Mouse (Mus musculus) liver, embryonic 14.5 days (tissue): ENCODE results near the gene Sumf1.

Experiments used
- CTCF ChIP-seq: IDR thresholded peaks from 2 replicates; pipeline ENCODE4 v1.5.1; 2016; ENCODE audit warnings: antibody characterized with exemption, low read depth, control low read depth
- EP300 ChIP-seq: IDR thresholded peaks from 2 replicates; pipeline ENCODE4 v1.6.1; 2016; ENCODE audit warnings: antibody characterized with exemption, low read depth

DNA sequence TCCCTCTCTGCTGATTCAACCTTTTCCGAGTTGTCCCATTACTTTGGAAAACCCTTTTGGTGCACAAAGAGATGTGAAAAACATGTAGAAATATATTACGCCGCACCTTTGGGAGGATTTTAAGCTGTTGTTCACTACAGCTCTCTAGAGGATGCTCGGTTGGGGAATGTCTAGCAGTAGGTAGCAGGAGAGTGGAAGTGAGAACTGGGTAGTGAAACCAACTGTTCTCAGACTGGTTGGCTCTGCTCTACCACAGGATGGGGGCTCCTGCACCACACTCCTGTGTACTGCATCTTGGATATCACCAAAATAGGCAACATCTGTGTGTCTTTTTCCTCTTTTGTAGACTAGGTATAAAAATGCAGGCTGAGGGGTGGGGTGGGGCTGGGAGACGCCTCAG lies 37.5 kb upstream of the Sumf1 start:
- TF ChIP-seq CTCF = no peak
- TF ChIP-seq EP300 = no peak
